ENCODE assay signal across 19 mouse cellular contexts in the genomic region with DNA sequence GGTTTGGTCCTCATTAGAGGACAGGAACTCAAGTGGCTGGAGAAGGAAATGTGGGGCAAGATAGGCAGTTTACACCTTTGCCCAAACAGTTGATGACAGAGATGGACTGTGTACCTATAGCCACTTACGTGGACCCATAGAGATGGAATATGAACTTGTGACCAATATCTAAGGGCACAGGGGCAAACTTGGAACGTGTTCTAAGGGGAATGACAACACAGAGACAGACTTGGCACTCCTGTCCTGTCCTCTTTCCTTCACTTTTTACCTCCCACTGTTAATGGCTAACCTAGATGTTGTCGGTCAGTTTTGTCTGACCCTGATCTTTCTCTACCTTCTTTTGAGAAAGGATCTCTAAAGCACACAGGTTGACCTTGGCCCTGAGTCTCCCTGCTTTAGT.
"Had no signal": no experiment of that assay in that cellular context is flagged by ENCODE, and none has a peak within 500 bp of the region (broad histone marks: within the 10 kb centered on the region; RNA-seq: fewer than 3 reads in every experiment).

No protein-coding gene starts in this region.

- H3K4me2 ChIP-seq: hindbrain, embryonic 13.5 days; limb, embryonic 13.5 days; liver, embryonic 12.5 days; liver, embryonic 15.5 days; midbrain, embryonic 11.5 days; neural tube, embryonic 12.5 days; neural tube, embryonic 15.5 days; stomach, embryonic 15.5 days had no signal

- H3K4me1 ChIP-seq: hindbrain, embryonic 13.5 days; limb, embryonic 13.5 days; liver, embryonic 12.5 days; liver, embryonic 15.5 days; neural tube, embryonic 12.5 days; neural tube, embryonic 15.5 days; stomach, embryonic 15.5 days had no signal

- H3K9me3 ChIP-seq: hindbrain, embryonic 13.5 days; limb, embryonic 10.5 days; limb, embryonic 13.5 days; liver, embryonic 12.5 days; liver, embryonic 15.5 days; neural tube, embryonic 12.5 days; neural tube, embryonic 15.5 days; stomach, embryonic 15.5 days had no signal

- H3K27me3 ChIP-seq: hindbrain, embryonic 13.5 days; limb, embryonic 13.5 days; liver, embryonic 12.5 days; liver, embryonic 15.5 days; neural tube, embryonic 12.5 days; neural tube, embryonic 15.5 days; stomach, embryonic 15.5 days had no signal

- H3K4me3 ChIP-seq: hindbrain, embryonic 13.5 days; limb, embryonic 10.5 days; limb, embryonic 13.5 days; liver, embryonic 12.5 days; liver, embryonic 15.5 days; neural tube, embryonic 12.5 days; neural tube, embryonic 15.5 days; stomach, embryonic 15.5 days had no signal

- DNase-seq: lung, adult 2 months; lung, postnatal 14 days; lung, postnatal 4 days; midbrain, embryonic 14.5 days; retina, postnatal 1 day; right cerebral cortex, postnatal 25 days; spleen, adult 18-20 months; thymus, postnatal 25 days had no signal

- H3K27ac ChIP-seq: hindbrain, embryonic 13.5 days; kidney, postnatal 0 days; limb, embryonic 10.5 days; limb, embryonic 13.5 days; liver, embryonic 12.5 days; liver, embryonic 15.5 days; neural tube, embryonic 12.5 days; neural tube, embryonic 15.5 days; stomach, embryonic 15.5 days had no signal

- H3K9ac ChIP-seq: hindbrain, embryonic 13.5 days; limb, embryonic 13.5 days; liver, embryonic 12.5 days; liver, embryonic 15.5 days; neural tube, embryonic 12.5 days; neural tube, embryonic 15.5 days; stomach, embryonic 15.5 days had no signal

- H3K36me3 ChIP-seq: hindbrain, embryonic 13.5 days; limb, embryonic 10.5 days; limb, embryonic 13.5 days; liver, embryonic 12.5 days; liver, embryonic 15.5 days; neural tube, embryonic 12.5 days; neural tube, embryonic 15.5 days; stomach, embryonic 15.5 days had no signal

- ATAC-seq: hindbrain, embryonic 16.5 days; liver, embryonic 12.5 days had no signal
